Mouse (Mus musculus): ENCODE data around the gene Serpinb1c. TPM values are rescaled to one million over a fixed set of nuclear protein-coding genes. Genes with fewer than 3 reads are reported as not detected.

The Serpinb1c gene
- polyA plus RNA-seq, 1 experiment, result 0.04 TPM

- Histone ChIP-seq H3K36me3 (ENCODE audit: control insufficient read depth, insufficient read depth) (no peaks in the 10 kb centered on the region), H3ac (ENCODE audit: control insufficient read depth, insufficient read length, low read depth) (no peak overlapping the region), H3K79me3 (ENCODE audit: low read depth) (no peaks in the 10 kb centered on the region), H3K4me3 (ENCODE audit: insufficient read depth, poor library complexity, severe bottlenecking) (no peak overlapping the region), H3K27me3 (ENCODE audit: control insufficient read depth, insufficient read depth, insufficient read length) (no peaks in the 10 kb centered on the region), H3K79me2 (ENCODE audit: control insufficient read depth, insufficient read depth) (no peaks in the 10 kb centered on the region)
- TF ChIP-seq USF1 (IDR thresholded peaks at IDR 0.05; ENCODE audit: low read depth) (no peak), FOSL1 (IDR thresholded peaks at IDR 0.05; ENCODE audit: insufficient read depth, low read length, poor library complexity, severe bottlenecking) (no peak), CTCF (IDR thresholded peaks at IDR 0.05; ENCODE audit: control insufficient read depth, insufficient read depth, insufficient read length) (no peak), MAX (IDR thresholded peaks at IDR 0.05) (no peak), MYOD1 (IDR thresholded peaks at IDR 0.05; ENCODE audit: control insufficient read depth, insufficient read length, low read depth) (no peak), CEBPB (IDR thresholded peaks at IDR 0.05; ENCODE audit: low read depth) (no peak), MYOG (IDR thresholded peaks at IDR 0.05; ENCODE audit: control insufficient read depth, extremely low read depth, insufficient read length) (no peak)
Observed at GRCm38 (mm10) chr13:32833237-32833636, 64.8 kb downstream of the Serpinb1c start.

- H3K36me3 ChIP-seq (ENCODE audit: control insufficient read depth, insufficient read depth), result no peaks in the 10 kb centered on the region
- TF ChIP-seq MYOG (IDR thresholded peaks at IDR 0.05; ENCODE audit: control insufficient read depth, extremely low read depth, insufficient read length) (no peak), USF1 (IDR thresholded peaks at IDR 0.05; ENCODE audit: low read depth) (no peak), CEBPB (IDR thresholded peaks at IDR 0.05; ENCODE audit: low read depth) (no peak), MAX (IDR thresholded peaks at IDR 0.05) (no peak), MYOD1 (IDR thresholded peaks at IDR 0.05; ENCODE audit: control insufficient read depth, insufficient read length, low read depth) (no peak), FOSL1 (IDR thresholded peaks at IDR 0.05; ENCODE audit: insufficient read depth, low read length, poor library complexity, severe bottlenecking) (no peak), CTCF (IDR thresholded peaks at IDR 0.05; ENCODE audit: control insufficient read depth, insufficient read depth, insufficient read length) (no peak)
- H3K79me2 ChIP-seq (ENCODE audit: control insufficient read depth, insufficient read depth), result no peaks in the 10 kb centered on the region
- no peaks in the 10 kb centered on the region for H3K27me3 ChIP-seq (ENCODE audit: control insufficient read depth, insufficient read depth, insufficient read length)
- no peak overlapping the region for H3K4me3 ChIP-seq (ENCODE audit: insufficient read depth, poor library complexity, severe bottlenecking)
- no peaks in the 10 kb centered on the region for H3K79me3 ChIP-seq (ENCODE audit: low read depth)
- no peak overlapping the region for H3ac ChIP-seq (ENCODE audit: control insufficient read depth, insufficient read length, low read depth)
Observed at GRCm38 (mm10) chr13:32832776-32833175, 65.2 kb downstream of the Serpinb1c start.

- Histone ChIP-seq H3K27me3 (ENCODE audit: control insufficient read depth, insufficient read depth, insufficient read length) (no peaks in the 10 kb centered on the region), H3ac (ENCODE audit: control insufficient read depth, insufficient read length, low read depth) (no peak overlapping the region), H3K79me3 (ENCODE audit: low read depth) (no peaks in the 10 kb centered on the region), H3K36me3 (ENCODE audit: control insufficient read depth, insufficient read depth) (no peaks in the 10 kb centered on the region), H3K4me3 (ENCODE audit: insufficient read depth, poor library complexity, severe bottlenecking) (no peak overlapping the region), H3K79me2 (ENCODE audit: control insufficient read depth, insufficient read depth) (no peaks in the 10 kb centered on the region)
- no peak for TF ChIP-seq MYOD1 (IDR thresholded peaks at IDR 0.05; ENCODE audit: control insufficient read depth, insufficient read length, low read depth)
- no peak for TF ChIP-seq MAX (IDR thresholded peaks at IDR 0.05)
- no peak for TF ChIP-seq MYOG (IDR thresholded peaks at IDR 0.05; ENCODE audit: control insufficient read depth, extremely low read depth, insufficient read length)
Observed at GRCm38 (mm10) chr13:32831505-32832273, 66.3 kb downstream of the Serpinb1c start.

Other genes with a start within 250 kb of the Serpinb1c start
- 15.0 TPM for gene Mylk4, start 114.3 kb downstream of the Serpinb1c start, polyA plus RNA-seq (2012; fragmentation: generic; extraction: Trizol)
- 42.1 TPM for gene Wrnip1, start 96.2 kb downstream of the Serpinb1c start, polyA plus RNA-seq (2012; fragmentation: generic; extraction: Trizol)
- not detected for gene D930007J09Rik, start 95.4 kb downstream of the Serpinb1c start, polyA plus RNA-seq (2012; fragmentation: generic; extraction: Trizol)
- gene Serpinb1a, start 47.0 kb downstream of the Serpinb1c start, polyA plus RNA-seq (2012; fragmentation: generic; extraction: Trizol), result 5.7 TPM
- 1.0 TPM for gene Serpinb6b, start 67.0 kb upstream of the Serpinb1c start, polyA plus RNA-seq (2012; fragmentation: generic; extraction: Trizol)
- 4.0 TPM for gene Serpinb9, start 105.0 kb upstream of the Serpinb1c start, polyA plus RNA-seq (2012; fragmentation: generic; extraction: Trizol)
- 1.1 TPM for gene Serpinb9b, start 129.2 kb upstream of the Serpinb1c start, polyA plus RNA-seq (2012; fragmentation: generic; extraction: Trizol)
- 0.11 TPM for gene Serpinb1b, start 180.4 kb upstream of the Serpinb1c start, polyA plus RNA-seq (2012; fragmentation: generic; extraction: Trizol)